Mouse (Mus musculus) liver, postnatal 0 days (tissue): ENCODE results near the gene Psd.

Experiments
- CTCF ChIP-seq: sonication (generic); IDR thresholded peaks from 2 replicates; pipeline ENCODE4 v1.5.1; 2016; ENCODE audit warnings: antibody characterized with exemption, low read depth
- EP300 ChIP-seq: IDR thresholded peaks from 2 replicates; pipeline ENCODE4 v1.6.1; 2016; ENCODE audit warnings: antibody characterized with exemption, low read depth, mild to moderate bottlenecking

DNA sequence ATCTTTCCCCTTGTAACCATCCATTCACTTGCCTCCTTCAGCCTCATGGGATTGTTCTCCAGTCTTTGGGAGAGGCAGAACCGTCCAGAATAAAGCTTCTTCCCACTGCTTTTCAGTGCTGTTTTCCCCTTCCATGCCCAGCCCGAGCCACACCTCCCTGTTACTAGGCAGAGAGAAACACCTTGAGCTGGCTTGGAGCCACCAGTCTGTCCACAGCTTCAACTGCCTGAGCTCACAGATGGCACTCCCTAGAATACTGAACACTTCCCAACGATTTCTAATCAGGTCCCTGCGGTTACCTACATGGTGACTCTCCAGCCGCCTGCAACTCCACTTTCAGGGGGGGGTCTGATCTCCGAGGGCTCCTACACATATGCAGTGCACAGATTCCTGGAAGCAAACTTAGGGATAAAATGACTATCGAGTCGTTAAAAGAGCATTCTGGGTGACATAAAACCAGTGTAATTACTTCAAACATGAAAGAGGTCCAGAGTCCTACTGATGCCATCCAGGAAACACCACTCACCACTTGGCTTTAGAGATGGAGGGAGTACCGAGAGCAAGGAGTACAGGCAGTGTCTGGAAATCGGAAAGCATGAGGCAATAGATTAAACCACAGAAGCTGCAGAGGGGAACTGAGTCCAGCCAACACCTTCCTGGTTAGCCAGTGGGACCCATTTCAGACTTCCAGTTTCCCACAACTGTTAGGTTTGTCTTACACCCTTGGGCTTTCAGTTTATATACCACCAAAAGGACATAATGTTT, 23.4 kb upstream of the Psd start, which contains the start of gene 2310034G01Rik:
- TF ChIP-seq EP300: no peak
- TF ChIP-seq CTCF: no peak
